Mouse (Mus musculus) macrophage (primary cell): Measurements from ENCODE around the gene Gm49027. TPM values are rescaled to one million over a fixed set of nuclear protein-coding genes. Genes with fewer than 3 reads are reported as not detected.

Experiments used
- H3K27ac ChIP-seq: fragments of 350-480 bp; formaldehyde crosslinking; 2 replicates; pipeline ENCODE4 v1.9.0; 2021
- H3K36me3 ChIP-seq: fragments of 350-480 bp; formaldehyde crosslinking; 2 replicates; pipeline ENCODE4 v1.9.0; 2021; ENCODE audit errors: inconsistent target
- H3K4me3 ChIP-seq: fragments of 350-480 bp; formaldehyde crosslinking; 2 replicates; pipeline ENCODE4 v1.9.0; 2021; ENCODE audit errors: inconsistent target
- H3K79me2 ChIP-seq: fragments of 350-480 bp; formaldehyde crosslinking; 2 replicates; pipeline ENCODE4 v1.9.0; 2021; ENCODE audit errors: inconsistent target
- WGBS: methylation state at CpG from one replicate; pipeline ENCODE4 v1.1.7; 2026; ENCODE audit warnings: inconsistent platforms; ENCODE audit not compliant: missing documents; 5-methylcytosine and 5-hydroxymethylcytosine counted together
- polyA plus RNA-seq: library from polyadenylated mRNA; stranded (reverse); fragments of 250-400 nt; gene quantifications from 3 replicates; pipeline ENCODE4 v1.2.4, GENCODE M21; 2018; ENCODE audit warnings: inconsistent platforms

Gene Gm49027
- polyA plus RNA-seq, 1 experiment from 2014 or later, result not detected

- Histone ChIP-seq H3K36me3 (no peaks in the 10 kb centered on the region), H3K79me2 (no peaks in the 10 kb centered on the region), H3K4me3 (no peak overlapping the region), H3K27ac (no peak overlapping the region)
- WGBS, result 2% methylated on average over 10 of the region's 10 CpGs
These were observed 54.4 kb downstream of the Gm49027 start for GRCm38 (mm10) chr5:123470784-123471400.

GRCm38 (mm10) chr5:123464638-123465037 is 60.6 kb downstream of the Gm49027 start:
- Histone ChIP-seq H3K27ac (no peak overlapping the region), H3K79me2 (no peaks in the 10 kb centered on the region), H3K4me3 (no peak overlapping the region), H3K36me3 (no peaks in the 10 kb centered on the region)
- 91% methylated on average over 1 of the region's 1 CpGs for WGBS

Other genes starting within 250 kb of the Gm49027 start
- 2.2 to 3.5 TPM (median 2.3 TPM) in 3 replicates for gene Bcl7a, start 181.7 kb downstream of the Gm49027 start, polyA plus RNA-seq
- gene Mlxip, start 130.7 kb downstream of the Gm49027 start, polyA plus RNA-seq, result 14.4 to 26.9 TPM (median 18.7 TPM) in 3 replicates
- gene Lrrc43, start 36.2 kb downstream of the Gm49027 start, polyA plus RNA-seq, result not detected in 3 replicates
- not detected in 3 replicates for gene Il31, start 36.0 kb downstream of the Gm49027 start, polyA plus RNA-seq
- gene B3gnt4, start 15.0 kb downstream of the Gm49027 start, polyA plus RNA-seq, result not detected in 3 replicates
- gene Diablo, start 1.3 kb downstream of the Gm49027 start, polyA plus RNA-seq, result 22.3 to 30.5 TPM (median 24.6 TPM) in 3 replicates
- 67.1 to 83.9 TPM (median 76.7 TPM) in 3 replicates for gene Vps33a, start 47.5 kb upstream of the Gm49027 start, polyA plus RNA-seq
- gene Clip1, start 159.1 kb upstream of the Gm49027 start, polyA plus RNA-seq, result 40.2 to 65.1 TPM (median 40.4 TPM) in 3 replicates
- 25.4 to 34.6 TPM (median 29.5 TPM) in 3 replicates for gene Zcchc8, start 195.6 kb upstream of the Gm49027 start, polyA plus RNA-seq
- 62.5 to 150 TPM (median 74.9 TPM) in 3 replicates for gene Rsrc2, start 223.9 kb upstream of the Gm49027 start, polyA plus RNA-seq
- 0.50 to 8.5 TPM (median 1.5 TPM) in 3 replicates for gene Kntc1, start 224.2 kb upstream of the Gm49027 start, polyA plus RNA-seq